Mouse (Mus musculus) 416B (cell line): ENCODE data around the gene Kalrn.

Source experiments
- DNase-seq: peaks from one replicate; pipeline ENCODE4 v3.0.0; 2011; ENCODE audit warnings: low read depth

The Kalrn gene

GRCm38 (mm10) chr16:34427654-34428053 is 145.7 kb downstream of the Kalrn start:
- DNase-seq = no peak

- no peak for DNase-seq
Observed at GRCm38 (mm10) chr16:34421473-34421872, 151.9 kb downstream of the Kalrn start.

GRCm38 (mm10) chr16:34417966-34418365 is 155.4 kb downstream of the Kalrn start:
- DNase-seq = no peak

GRCm38 (mm10) chr16:34417383-34417782 is 155.9 kb downstream of the Kalrn start:
- no peak for DNase-seq

- no peak for DNase-seq
Observed at GRCm38 (mm10) chr16:34414581-34414980, 158.8 kb downstream of the Kalrn start.

GRCm38 (mm10) chr16:34413868-34414333 is 159.4 kb downstream of the Kalrn start:
- no peak for DNase-seq

GRCm38 (mm10) chr16:34407036-34407435 is 166.3 kb downstream of the Kalrn start:
- no peak for DNase-seq

GRCm38 (mm10) chr16:34405094-34405493 is 168.2 kb downstream of the Kalrn start:
- DNase-seq = no peak

GRCm38 (mm10) chr16:34401216-34401615 is 172.1 kb downstream of the Kalrn start:
- DNase-seq = no peak

- peak; percentile 19 for DNase-seq
Observed at GRCm38 (mm10) chr16:34400102-34400728, 173.1 kb downstream of the Kalrn start.

- DNase-seq = no peak
Observed at GRCm38 (mm10) chr16:34395221-34395811, 178.0 kb downstream of the Kalrn start.

- no peak for DNase-seq
Observed at GRCm38 (mm10) chr16:34389520-34390271, 183.6 kb downstream of the Kalrn start.

- DNase-seq = no peak
Observed at GRCm38 (mm10) chr16:34388871-34389270, 184.5 kb downstream of the Kalrn start.

- DNase-seq = no peak
Observed at GRCm38 (mm10) chr16:34385065-34385464, 188.3 kb downstream of the Kalrn start.

- no peak for DNase-seq
Observed at GRCm38 (mm10) chr16:34382992-34383391, 190.3 kb downstream of the Kalrn start.

- no peak for DNase-seq
Observed at GRCm38 (mm10) chr16:34376166-34376857, 197.0 kb downstream of the Kalrn start.

GRCm38 (mm10) chr16:34373519-34373918 is 199.8 kb downstream of the Kalrn start:
- DNase-seq = no peak

GRCm38 (mm10) chr16:34372103-34372741 is 201.1 kb downstream of the Kalrn start:
- DNase-seq = peak; percentile 5

- no peak for DNase-seq
Observed at GRCm38 (mm10) chr16:34359206-34359605, 214.1 kb downstream of the Kalrn start.

GRCm38 (mm10) chr16:34355547-34355946 is 217.8 kb downstream of the Kalrn start:
- no peak for DNase-seq

GRCm38 (mm10) chr16:34354042-34354441 is 219.3 kb downstream of the Kalrn start:
- DNase-seq = no peak

- DNase-seq = no peak
Observed at GRCm38 (mm10) chr16:34352747-34353146, 220.6 kb downstream of the Kalrn start.
